Mouse (Mus musculus): ENCODE measurements around the gene Slc41a2. TPM values are rescaled to one million over a fixed set of nuclear protein-coding genes. Genes with fewer than 3 reads are reported as not detected.
A peak's percentile ranks its signal among the peaks of the same experiment; 100 is the strongest.
"Not testable (repeated sequence)": the region's sequence is repeated elsewhere in the genome, so short reads cannot be mapped to it uniquely, and the experiment has no call there.

Slc41a2 gene
- 1 to 10 TPM in 1 of 2 experiments, under 1 TPM in 1; 0.92 to 1.1 TPM for total RNA-seq (2021)
- long read RNA-seq, experiment 1, result 0 reads
- long read RNA-seq, experiment 2, full-length matches to known transcripts, result 1 of 1 reads
- long read RNA-seq, experiment 2, partial matches to known transcripts, result 0 of 1 reads
- long read RNA-seq, experiment 2, other reads (novel, unspliced or antisense), result 0 of 1 reads

GRCm38 (mm10) chr10:83337159-83337951 lies at the start of gene Slc41a2:
Gene Slc41a2 (minus strand): TSS chr10:83337882.
- DNase-seq, result peak; percentile 68

GRCm38 (mm10) chr10:83385330-83385910 lies 47.7 kb upstream of the Slc41a2 start:
- DNase-seq, result no peak

DNA sequence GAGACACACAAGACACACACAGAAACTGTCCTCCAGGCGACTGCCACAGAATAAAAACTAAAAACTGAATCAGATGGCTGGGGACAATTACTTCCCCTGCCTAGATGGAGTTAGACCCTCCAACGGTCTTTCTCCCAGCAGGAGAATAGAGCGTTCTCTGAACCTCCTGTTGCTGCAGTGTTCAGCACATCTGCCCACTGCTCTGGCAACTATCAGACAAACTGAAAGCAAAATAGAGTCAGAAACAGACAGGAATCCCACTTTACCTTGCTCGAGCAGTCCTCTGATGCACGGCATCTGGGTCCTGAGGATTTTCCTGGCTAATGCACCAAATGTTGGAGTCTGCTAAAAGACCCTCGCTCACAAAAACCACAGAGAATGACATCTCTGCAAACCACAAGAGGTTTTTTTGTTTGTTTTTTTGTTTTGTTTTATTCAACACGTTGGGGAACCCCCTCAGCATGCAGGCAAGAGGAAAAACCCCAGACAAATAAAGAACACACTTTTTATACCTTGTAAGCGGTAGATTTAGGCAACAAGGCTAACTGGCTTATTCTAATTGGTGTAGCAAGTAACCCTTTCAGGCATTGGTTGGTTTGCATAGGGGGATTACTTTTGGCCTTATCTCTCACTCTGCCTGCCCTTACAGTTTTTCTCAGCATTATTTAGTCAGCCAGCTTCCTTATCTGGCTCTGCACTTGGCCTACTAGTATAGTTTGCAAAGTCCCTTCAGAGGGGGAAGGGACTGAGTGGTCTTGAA lies 47.0 kb upstream of the Slc41a2 start:
- DNase-seq, result no peak

- DNase-seq, result no peak
Measured at GRCm38 (mm10) chr10:83383863-83384262, 46.2 kb upstream of the Slc41a2 start.

GRCm38 (mm10) chr10:83382988-83383387 lies 45.3 kb upstream of the Slc41a2 start:
- DNase-seq, result no peak

DNA sequence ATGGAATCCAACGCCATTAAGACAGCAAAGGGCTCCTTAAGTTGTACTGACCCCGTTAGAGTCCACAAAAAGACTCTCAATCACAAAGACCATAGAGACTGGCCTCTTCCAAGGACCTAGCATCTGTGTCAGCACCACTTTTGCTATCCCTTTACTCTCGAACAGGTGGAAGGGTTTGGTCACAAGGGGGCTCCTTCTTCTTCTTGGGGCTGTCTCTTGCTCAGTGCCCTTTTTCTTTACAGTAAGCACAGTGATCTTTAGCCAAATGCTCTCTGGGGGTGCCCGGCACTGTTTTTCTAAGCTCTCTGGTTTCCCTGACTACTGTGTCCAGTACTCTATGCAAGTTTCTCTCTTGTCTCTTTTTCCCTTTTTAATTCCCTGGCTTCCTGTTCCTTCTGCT lies 44.8 kb upstream of the Slc41a2 start:
- DNase-seq, result no peak

DNA sequence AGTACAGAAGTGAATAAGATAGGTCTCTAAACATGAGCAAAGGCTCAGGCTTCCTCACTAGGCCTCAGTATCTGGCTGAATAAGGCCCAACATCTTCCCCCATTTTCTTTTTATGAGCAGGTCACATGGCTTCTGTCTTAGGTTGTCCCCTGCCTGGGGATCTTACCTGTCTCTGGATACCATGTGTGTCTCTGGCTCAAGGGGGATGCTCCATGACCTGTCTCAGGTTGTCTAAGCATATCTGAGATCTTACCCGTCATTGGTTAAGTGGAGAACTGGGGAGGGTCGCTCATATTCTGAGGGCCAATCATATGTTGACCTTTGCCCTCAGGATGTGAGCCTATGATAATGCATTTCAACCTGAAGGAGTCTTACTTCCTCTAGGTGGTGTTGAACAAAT lies 42.8 kb upstream of the Slc41a2 start:
- DNase-seq, result no peak

DNA sequence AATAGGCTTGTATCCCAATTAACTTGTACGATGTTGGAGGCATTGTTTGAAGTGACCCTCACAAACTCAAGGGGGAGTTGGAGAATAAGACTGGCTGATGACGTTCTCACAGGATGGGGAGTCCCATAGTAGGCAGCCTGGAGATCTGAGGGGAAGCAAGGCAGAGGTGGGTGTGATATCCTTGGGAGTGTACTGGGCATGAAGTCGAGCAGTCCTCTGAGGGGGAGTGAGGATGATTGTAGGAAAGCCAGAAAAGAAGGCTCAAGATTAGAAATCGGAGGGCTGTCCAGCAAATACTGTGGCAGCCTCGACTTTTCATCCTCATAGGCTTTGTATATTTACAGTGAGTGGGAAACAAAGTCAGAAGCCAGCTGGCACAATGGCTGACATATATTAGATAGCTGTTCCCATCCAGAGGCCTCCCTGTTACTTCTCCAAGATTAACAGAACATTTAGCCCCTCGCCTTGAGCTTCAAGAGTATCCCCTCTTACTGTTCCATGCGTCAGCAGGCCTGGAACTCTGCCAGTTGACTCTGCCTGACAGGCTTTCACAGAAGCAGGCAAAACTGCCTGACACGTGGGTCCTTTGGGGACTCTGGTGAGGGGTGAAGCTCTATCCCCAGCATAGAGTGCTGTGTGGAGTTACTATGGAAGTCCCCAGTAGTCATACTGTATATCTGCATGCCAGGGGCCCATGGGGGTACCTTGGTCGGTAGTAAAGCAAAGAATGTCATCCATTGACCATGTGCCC lies 40.6 kb upstream of the Slc41a2 start:
- DNase-seq, result no peak

- no peak for DNase-seq
Measured at GRCm38 (mm10) chr10:83376911-83377682, 39.4 kb upstream of the Slc41a2 start.

DNA sequence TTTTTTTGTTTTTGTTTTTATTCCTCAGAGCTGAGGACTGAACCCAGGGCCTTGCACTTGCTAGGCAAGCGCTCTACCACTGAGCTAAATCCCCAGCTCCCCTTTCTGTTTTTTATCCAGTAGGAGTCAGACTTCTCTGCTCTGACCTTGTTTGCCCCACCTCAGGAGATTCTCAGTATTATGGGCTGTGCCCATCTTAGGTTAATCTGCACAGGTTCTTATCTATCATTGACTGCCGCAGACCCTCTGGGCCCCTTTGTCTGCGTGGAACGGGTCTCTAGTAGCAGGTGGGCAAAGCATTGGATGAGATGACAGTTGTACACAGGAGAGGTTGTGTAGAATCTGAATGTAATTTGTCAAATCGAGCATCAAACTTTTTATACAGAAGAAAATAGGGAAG lies 37.8 kb upstream of the Slc41a2 start:
- not testable (repeated sequence) for DNase-seq

- DNase-seq, result no peak
Measured at GRCm38 (mm10) chr10:83374045-83374656, 36.5 kb upstream of the Slc41a2 start.

- DNase-seq, result no peak
Measured at GRCm38 (mm10) chr10:83368918-83369317, 31.2 kb upstream of the Slc41a2 start.

GRCm38 (mm10) chr10:83363451-83363850 lies 25.8 kb upstream of the Slc41a2 start:
- no peak for DNase-seq

DNA sequence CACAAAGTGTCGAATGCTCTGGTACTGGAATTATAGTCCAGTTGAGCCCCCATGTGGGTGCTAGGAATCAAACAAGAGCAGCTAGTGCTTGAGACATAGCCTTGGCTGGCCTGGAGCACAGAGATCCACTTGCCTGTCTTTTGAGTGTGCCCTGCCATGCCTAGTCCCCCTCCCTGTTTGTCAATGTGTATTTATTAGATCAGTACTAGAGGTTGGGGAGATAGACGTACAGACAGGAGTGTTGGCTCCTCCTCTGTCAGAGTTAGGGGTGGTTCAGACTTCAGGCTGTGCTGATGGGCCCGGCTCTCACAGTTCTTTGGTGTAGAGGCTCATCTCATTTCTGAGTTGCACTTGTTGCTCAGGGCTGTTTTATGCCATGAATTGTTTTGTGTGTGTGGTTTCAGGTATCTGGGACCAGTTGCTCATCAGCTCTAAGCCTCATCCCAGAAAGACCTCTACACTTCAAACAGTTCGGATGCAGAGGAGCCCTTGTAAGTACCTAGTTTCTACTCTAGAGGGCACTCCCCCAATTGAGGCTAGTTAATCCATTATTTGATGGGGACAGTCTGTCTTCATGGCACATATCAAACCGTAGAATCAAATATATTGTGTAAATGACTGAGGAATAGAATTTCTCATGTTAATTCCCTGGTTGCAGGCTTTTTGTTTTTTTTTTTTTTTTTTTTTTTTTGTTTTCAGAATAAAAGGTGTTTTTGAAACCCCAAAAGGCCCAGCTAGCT lies 24.1 kb upstream of the Slc41a2 start:
- no peak for DNase-seq

DNA sequence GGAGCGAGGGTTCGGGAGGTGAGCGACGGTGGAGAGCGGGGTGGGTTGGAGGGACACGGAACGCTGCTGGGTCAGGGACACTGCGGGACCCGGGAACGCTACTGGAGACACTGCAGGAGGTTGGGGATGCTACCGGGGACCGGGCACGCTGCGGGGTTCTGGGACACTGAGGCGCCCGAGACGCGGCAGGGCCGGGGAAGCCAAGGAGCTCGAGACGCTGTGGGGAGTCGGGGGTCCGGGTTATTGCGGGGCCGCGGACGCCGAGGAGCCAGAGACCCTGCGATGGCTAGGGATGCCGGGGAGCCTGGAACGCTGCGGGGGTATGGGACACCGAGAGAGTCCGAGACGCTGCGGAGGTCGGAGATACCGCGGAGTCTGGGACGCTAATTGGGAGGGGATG lies 22.7 kb upstream of the Slc41a2 start:
- no peak for DNase-seq

DNA sequence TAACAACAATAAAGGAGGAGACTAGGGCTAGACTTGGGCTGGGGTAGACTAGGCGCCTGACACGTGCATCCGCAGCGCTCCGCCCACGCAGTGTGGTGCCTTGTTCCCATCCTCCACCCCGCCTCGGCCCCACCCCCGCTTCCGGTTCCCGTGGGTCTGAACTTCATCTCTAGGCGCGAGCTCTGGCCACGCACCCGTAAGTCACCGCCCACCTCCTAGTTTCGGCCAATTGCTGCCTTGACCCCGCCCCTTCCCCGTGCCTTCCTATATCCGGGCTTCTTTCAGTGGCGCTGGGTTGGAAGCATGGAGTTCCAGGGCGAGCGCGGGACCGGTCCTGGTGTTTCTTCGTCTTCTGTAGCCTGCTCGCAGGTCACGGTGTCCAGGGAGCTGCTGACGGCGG lies 22.3 kb upstream of the Slc41a2 start, which contains the start of gene D10Wsu102e:
D10Wsu102e (plus strand) TSS at position 266 of the 400 bp plus-strand sequence.
- peak; percentile 96 for DNase-seq

GRCm38 (mm10) chr10:83359451-83359850 lies 21.8 kb upstream of the Slc41a2 start:
- no peak for DNase-seq

- DNase-seq, result no peak
Measured at GRCm38 (mm10) chr10:83356416-83356815, 18.7 kb upstream of the Slc41a2 start.

GRCm38 (mm10) chr10:83354333-83354719 lies 16.6 kb upstream of the Slc41a2 start:
- no peak for DNase-seq
